Mouse (Mus musculus): Measurements from ENCODE around the gene Gsto2. TPM values are rescaled to one million over a fixed set of nuclear protein-coding genes. Genes with fewer than 3 reads are reported as not detected.

Gene Gsto2
- polyA plus RNA-seq, 1 experiment: not detected

DNA sequence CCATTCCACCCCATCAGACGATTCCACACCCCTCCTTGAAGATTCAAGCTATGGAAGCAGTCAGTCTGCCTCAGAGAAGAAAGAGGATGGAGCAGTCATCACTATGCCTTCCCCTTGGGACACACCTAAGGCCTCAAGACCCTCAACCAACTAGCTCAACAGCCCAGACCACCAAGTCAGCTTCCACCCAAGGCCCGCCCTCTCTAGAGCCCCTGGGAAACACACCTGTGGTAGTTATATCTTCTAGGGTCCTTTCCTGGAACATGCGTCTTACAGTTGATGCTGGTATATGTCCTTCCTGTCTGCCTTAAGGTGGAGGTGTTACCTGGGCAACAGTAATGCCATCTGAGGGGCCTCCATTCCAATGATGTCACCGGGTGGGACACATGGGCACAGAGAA lies 48.9 kb downstream of the Gsto2 start:
- H3K36me3 ChIP-seq (ENCODE audit: control insufficient read depth, insufficient read depth, low read length): no peaks in the 10 kb centered on the region
- H3K4me1 ChIP-seq (ENCODE audit: control insufficient read depth, insufficient read depth, insufficient read length, low read length): peaks cover 13% of the 10 kb centered on the region
- no peak for TF ChIP-seq POLR2A (IDR thresholded peaks at IDR 0.05; ENCODE audit: low read depth, low read length)
- no peak for TF ChIP-seq CTCF (IDR thresholded peaks at IDR 0.05; ENCODE audit: extremely low read depth, insufficient read length, insufficient replicate concordance, low read depth, low read length)
- no peak overlapping the region for H3K4me3 ChIP-seq (ENCODE audit: low read depth, low read length)
- H3K27ac ChIP-seq (ENCODE audit: insufficient read depth, low read depth, low read length): no peak overlapping the region
- no peaks in the 10 kb centered on the region for H3K27me3 ChIP-seq (ENCODE audit: control insufficient read depth, insufficient read depth, low read length)
- WGBS: 85% methylated on average over 4 of the region's 4 CpGs

DNA sequence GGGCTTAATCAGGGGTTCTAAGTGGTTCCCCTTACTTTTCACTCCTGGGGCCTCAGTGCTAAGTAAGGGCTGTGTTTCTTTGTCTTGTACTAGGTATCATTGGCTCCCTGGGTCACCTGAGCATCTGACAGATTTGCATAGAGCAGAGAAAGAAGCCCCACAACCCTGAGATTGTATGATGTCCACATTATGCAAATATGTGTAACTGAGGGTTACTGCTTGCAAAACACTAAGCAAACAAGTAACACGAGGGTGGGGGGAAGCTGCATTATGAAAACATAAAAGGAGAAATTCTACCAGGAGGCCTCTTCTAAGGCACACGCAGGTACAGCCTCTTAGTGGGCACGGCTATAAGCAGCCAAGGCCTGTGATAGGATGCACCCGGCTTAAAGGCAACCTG lies 49.9 kb downstream of the Gsto2 start:
- Histone ChIP-seq H3K36me3 (ENCODE audit: control insufficient read depth, insufficient read depth, low read length) (no peaks in the 10 kb centered on the region), H3K4me3 (ENCODE audit: low read depth, low read length) (no peak overlapping the region), H3K27me3 (ENCODE audit: control insufficient read depth, insufficient read depth, low read length) (no peaks in the 10 kb centered on the region; the same call in 1 of the 2 replicates), H3K4me1 (ENCODE audit: control insufficient read depth, insufficient read depth, insufficient read length, low read length) (peaks cover 8% of the 10 kb centered on the region; the same call in 1 of the 2 replicates), H3K27ac (ENCODE audit: insufficient read depth, low read depth, low read length) (no peak overlapping the region)
- TF ChIP-seq POLR2A (IDR thresholded peaks at IDR 0.05; ENCODE audit: low read depth, low read length) (no peak), CTCF (IDR thresholded peaks at IDR 0.05; ENCODE audit: extremely low read depth, insufficient read length, insufficient replicate concordance, low read depth, low read length) (no peak)
- WGBS: 69% methylated on average over 4 of the region's 4 CpGs

DNA sequence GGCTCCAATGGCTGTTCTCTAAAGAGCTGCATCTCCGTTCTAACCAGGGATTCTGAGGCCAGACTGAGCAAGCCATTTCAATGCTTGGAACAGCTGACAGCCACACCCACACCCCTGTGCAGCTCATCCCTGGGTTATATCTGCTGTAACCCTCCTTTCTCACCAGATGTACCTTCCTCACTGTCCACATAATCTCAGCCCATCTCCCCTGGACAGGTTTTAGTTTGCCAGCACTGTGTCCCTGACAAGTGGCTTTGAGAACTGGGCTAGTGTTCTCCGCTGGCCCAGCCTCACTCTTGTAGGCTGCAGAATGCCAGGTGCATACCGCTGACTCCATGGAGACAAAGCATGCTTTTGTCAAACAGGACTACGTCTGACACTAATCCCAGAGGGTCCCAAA lies 52.1 kb downstream of the Gsto2 start:
- TF ChIP-seq CTCF (IDR thresholded peaks at IDR 0.05; ENCODE audit: extremely low read depth, insufficient read length, insufficient replicate concordance, low read depth, low read length) (no peak), POLR2A (IDR thresholded peaks at IDR 0.05; ENCODE audit: low read depth, low read length) (no peak)
- H3K4me1 ChIP-seq (ENCODE audit: control insufficient read depth, insufficient read depth, insufficient read length, low read length): peaks cover 8% of the 10 kb centered on the region; the same call in 1 of the 2 replicates
- no peak overlapping the region for H3K27ac ChIP-seq (ENCODE audit: insufficient read depth, low read depth, low read length)
- H3K36me3 ChIP-seq (ENCODE audit: control insufficient read depth, insufficient read depth, low read length): no peaks in the 10 kb centered on the region
- WGBS: 42% methylated on average over 4 of the region's 4 CpGs
- no peak overlapping the region for H3K4me3 ChIP-seq (ENCODE audit: low read depth, low read length)
- no peaks in the 10 kb centered on the region; the same call in 1 of the 2 replicates for H3K27me3 ChIP-seq (ENCODE audit: control insufficient read depth, insufficient read depth, low read length)

DNA sequence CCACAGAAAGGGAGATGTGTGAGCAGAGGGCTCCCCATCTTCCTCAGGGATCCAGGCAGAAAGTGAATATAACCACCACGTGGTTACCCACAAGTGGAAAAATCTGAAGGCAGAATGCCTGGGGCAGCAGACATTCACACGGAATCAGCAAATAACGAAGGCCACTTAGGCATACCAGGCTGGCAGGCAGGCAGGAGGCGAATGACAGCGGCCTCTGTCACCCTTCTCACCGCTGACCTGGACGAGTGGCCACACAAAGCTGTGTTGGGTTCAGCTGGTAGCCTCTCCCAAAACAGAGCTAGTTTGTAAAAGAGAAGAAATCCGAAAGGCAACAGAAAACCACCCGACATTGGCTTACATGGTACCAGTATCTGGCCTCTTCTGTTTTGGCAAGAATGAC lies 52.7 kb downstream of the Gsto2 start:
- no peak for TF ChIP-seq CTCF (IDR thresholded peaks at IDR 0.05; ENCODE audit: extremely low read depth, insufficient read length, insufficient replicate concordance, low read depth, low read length)
- Histone ChIP-seq H3K36me3 (ENCODE audit: control insufficient read depth, insufficient read depth, low read length) (no peaks in the 10 kb centered on the region), H3K4me1 (ENCODE audit: control insufficient read depth, insufficient read depth, insufficient read length, low read length) (peaks cover 8% of the 10 kb centered on the region; the same call in 1 of the 2 replicates), H3K4me3 (ENCODE audit: low read depth, low read length) (peak overlapping the region; percentile 29), H3K27ac (ENCODE audit: insufficient read depth, low read depth, low read length) (no peak overlapping the region), H3K27me3 (ENCODE audit: control insufficient read depth, insufficient read depth, low read length) (no peaks in the 10 kb centered on the region; the same call in 1 of the 2 replicates)
- WGBS: 24% methylated on average over 9 of the region's 9 CpGs

DNA sequence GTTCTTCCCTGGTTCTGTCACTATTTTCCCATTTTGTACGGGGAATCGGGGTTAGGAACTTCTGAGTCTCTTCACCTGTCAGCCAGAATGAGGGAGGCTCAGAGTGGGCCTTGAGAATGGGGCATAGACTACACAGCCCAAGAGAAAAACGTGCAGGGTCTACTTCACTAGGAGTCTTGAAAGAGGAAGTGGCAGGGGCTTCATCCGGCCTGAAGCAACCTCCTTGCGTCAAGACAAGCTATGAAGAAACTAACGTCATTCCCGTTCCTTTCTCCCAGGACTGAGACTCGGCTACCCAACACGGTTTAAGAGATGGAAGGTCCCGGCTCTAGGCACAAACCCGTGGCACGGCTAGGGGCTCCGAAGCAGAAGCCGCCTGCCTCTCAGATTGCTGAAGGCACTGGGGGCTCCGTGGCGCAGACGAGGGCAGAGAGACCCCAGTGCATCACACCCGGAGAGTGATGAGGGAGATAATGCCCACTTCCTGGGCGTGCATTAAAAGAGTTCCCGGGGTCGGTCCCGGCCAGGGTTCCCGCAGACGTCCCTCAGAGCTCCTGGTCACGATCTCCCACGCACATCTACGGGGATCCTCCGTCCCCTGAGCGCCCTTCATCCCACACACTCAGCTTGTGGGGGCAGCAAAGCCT lies 53.2 kb downstream of the Gsto2 start:
- TF ChIP-seq CTCF (IDR thresholded peaks at IDR 0.05; ENCODE audit: extremely low read depth, insufficient read length, insufficient replicate concordance, low read depth, low read length) (no peak), POLR2A (IDR thresholded peaks at IDR 0.05; ENCODE audit: low read depth, low read length) (no peak)
- peak overlapping the region; percentile 63 for H3K27ac ChIP-seq (ENCODE audit: insufficient read depth, low read depth, low read length)
- WGBS: 1% methylated on average over 29 of the region's 29 CpGs
- peak overlapping the region; percentile 78 for H3K4me3 ChIP-seq (ENCODE audit: low read depth, low read length)
- peaks cover 8% of the 10 kb centered on the region; the same call in 1 of the 2 replicates for H3K4me1 ChIP-seq (ENCODE audit: control insufficient read depth, insufficient read depth, insufficient read length, low read length)
- H3K36me3 ChIP-seq (ENCODE audit: control insufficient read depth, insufficient read depth, low read length): no peaks in the 10 kb centered on the region
- no peaks in the 10 kb centered on the region; the same call in 1 of the 2 replicates for H3K27me3 ChIP-seq (ENCODE audit: control insufficient read depth, insufficient read depth, low read length)

DNA sequence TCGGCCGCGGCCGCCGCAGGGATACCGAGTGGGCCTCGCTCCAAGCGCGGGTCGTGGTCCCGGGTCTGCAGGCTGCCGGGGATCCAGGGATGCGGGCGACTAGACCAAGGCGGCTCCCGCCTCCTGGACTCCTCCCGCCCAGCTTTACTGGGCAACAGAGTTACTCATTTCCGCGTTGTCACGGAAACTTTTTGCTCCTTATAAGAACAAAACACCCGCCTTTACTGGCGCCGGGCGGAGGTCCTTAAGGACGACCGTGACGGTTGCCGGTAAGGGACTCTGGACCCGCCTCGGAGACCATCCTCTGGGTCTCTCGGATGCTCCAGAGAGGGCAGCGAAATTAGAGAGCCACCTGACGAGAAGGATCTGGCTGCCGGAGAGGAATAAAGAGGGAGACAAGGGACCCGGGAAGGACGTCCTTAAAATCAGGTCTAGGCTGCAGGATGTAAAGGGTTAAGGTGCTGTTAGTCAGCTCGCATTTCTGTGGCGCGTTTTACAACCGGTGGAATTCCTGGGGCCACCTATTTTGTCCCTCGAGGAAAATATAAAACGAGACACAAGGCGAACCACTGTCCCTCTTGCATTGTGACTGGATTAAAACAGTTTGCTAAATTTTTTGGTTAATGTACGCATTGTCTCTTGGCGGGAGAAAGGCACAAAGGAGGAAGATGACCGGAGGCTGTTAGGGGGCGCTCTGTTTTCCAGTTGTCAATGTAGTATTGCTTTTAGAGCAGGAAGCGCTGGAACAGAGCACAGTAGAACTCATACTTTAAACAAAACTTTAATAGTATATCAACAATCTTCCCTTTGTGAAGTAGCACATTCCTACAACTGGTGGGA lies 54.0 kb downstream of the Gsto2 start, which contains the start of the genes Cfap43 and Itprip:
TSS of gene Cfap43 (minus strand) at position 162 of the 840 bp plus-strand sequence.
TSS of gene Itprip (minus strand) at position 174 of the 840 bp plus-strand sequence.
- WGBS: under 1% methylated on average over 48 of the region's 48 CpGs
- peak; percentile 57; the same call in 1 of the 2 replicates for TF ChIP-seq POLR2A (IDR thresholded peaks at IDR 0.05; ENCODE audit: low read depth, low read length)
- peak; percentile 19; the same call in 1 of the 2 replicates for TF ChIP-seq CTCF (IDR thresholded peaks at IDR 0.05; ENCODE audit: extremely low read depth, insufficient read length, insufficient replicate concordance, low read depth, low read length)
- Histone ChIP-seq H3K36me3 (ENCODE audit: control insufficient read depth, insufficient read depth, low read length) (no peaks in the 10 kb centered on the region), H3K4me1 (ENCODE audit: control insufficient read depth, insufficient read depth, insufficient read length, low read length) (peaks cover 8% of the 10 kb centered on the region; the same call in 1 of the 2 replicates), H3K27ac (ENCODE audit: insufficient read depth, low read depth, low read length) (peak within 1 kb of the TSS; percentile 68), H3K4me3 (ENCODE audit: low read depth, low read length) (peak within 1 kb of the TSS; percentile 78), H3K27me3 (ENCODE audit: control insufficient read depth, insufficient read depth, low read length) (no peaks in the 10 kb centered on the region; the same call in 1 of the 2 replicates)
